Mouse (Mus musculus): ENCODE results near the gene Tenm3. TPM values are rescaled to one million over a fixed set of nuclear protein-coding genes. Genes with fewer than 3 reads are reported as not detected.

Tenm3 gene
- polyA plus RNA-seq, 1 experiment from 2014 or later: 4.7 TPM

DNA sequence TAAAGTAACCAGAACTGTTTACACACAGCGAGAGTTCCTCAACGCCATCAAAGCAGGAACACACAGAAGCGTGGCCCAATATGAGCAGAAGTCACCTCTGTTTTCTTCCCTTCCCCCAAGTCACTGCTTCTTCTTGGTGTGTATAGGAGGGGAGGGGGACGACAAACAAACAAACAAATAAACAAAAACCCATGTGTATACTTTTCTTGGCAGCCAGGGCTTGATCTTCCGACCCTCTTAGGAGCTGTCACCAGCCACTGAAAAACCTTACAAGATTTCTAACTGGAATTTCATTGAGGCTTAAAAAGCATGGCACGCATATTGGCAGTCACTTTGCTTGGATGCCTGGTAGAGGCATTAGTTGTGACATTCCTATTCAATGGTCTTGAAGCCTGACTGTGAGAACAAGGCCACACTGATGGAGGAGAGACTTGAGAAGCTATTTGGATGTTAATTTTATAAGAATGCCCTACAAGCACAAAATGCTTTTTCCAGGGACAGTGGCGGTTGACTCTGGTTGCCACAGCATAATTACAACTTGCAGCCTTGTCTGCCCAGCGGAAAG, 366.3 kb downstream of the Tenm3 start:
- Histone ChIP-seq H3K36me3 (replicated peaks; ENCODE audit: insufficient read depth, low read length) (no peaks in the 10 kb centered on the region), H3K27ac (ENCODE audit: low read depth) (peak overlapping the region; percentile 48; the same call in 1 of the 2 replicates), H3K9ac (replicated peaks) (no peak overlapping the region), H3K4me2 (ENCODE audit: low read depth, low read length) (peak overlapping the region; percentile 40; the same call in 1 of the 2 replicates), H3K4me1 (ENCODE audit: insufficient read depth) (peaks cover 4% of the 10 kb centered on the region), H3K9me3 (ENCODE audit: low read length) (no peaks in the 10 kb centered on the region), H3K4me3 (ENCODE audit: low read depth, low read length) (no peak overlapping the region), H3K27me3 (ENCODE audit: insufficient read depth, low read length) (no peaks in the 10 kb centered on the region)
- TF ChIP-seq CTCF (IDR thresholded peaks at IDR 0.05; ENCODE audit: low read depth) (no peak), EP300 (IDR thresholded peaks at IDR 0.05; ENCODE audit: low read depth) (no peak)
- DNase-seq (no peak), ATAC-seq (peak; percentile 66; the same call in 1 of the 2 replicates)
- WGBS (ENCODE audit: insufficient replicate concordance): 62% methylated on average over 8 of the region's 8 CpGs

DNA sequence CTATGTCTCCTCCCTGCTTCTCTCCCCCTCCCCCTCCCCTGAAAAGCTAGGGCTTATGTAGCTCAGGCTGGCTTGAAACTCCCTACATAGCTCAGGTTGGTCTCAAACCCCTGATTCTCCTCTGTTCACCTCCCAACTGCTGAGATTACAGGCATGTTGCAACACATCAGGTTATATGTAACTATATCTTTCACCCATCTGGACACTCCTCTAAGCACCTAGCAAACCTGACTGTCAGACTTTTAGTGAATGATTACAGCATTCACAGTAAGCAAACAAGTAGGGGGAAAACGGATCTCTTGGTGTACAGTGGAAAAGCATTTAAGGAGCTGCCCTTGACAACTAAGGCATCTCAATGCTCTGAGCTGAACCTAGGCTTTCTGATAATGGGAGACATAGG, 366.9 kb downstream of the Tenm3 start:
- no peaks in the 10 kb centered on the region for H3K36me3 ChIP-seq (replicated peaks; ENCODE audit: insufficient read depth, low read length)
- DNase-seq (no peak), ATAC-seq (peak; percentile 90)
- peak overlapping the region; percentile 40; the same call in 1 of the 2 replicates for H3K4me2 ChIP-seq (ENCODE audit: low read depth, low read length)
- no peak overlapping the region for H3K9ac ChIP-seq (replicated peaks)
- H3K27me3 ChIP-seq (ENCODE audit: insufficient read depth, low read length): no peaks in the 10 kb centered on the region
- H3K9me3 ChIP-seq (ENCODE audit: low read length): no peaks in the 10 kb centered on the region
- no peak overlapping the region for H3K4me3 ChIP-seq (ENCODE audit: low read depth, low read length)
- peak overlapping the region; percentile 48; the same call in 1 of the 2 replicates for H3K27ac ChIP-seq (ENCODE audit: low read depth)
- no peak for TF ChIP-seq CTCF (IDR thresholded peaks at IDR 0.05; ENCODE audit: low read depth)
- TF ChIP-seq EP300 (IDR thresholded peaks at IDR 0.05; ENCODE audit: low read depth): no peak
- 27% methylated on average over 1 of the region's 1 CpGs for WGBS (ENCODE audit: insufficient replicate concordance)
- peaks cover 4% of the 10 kb centered on the region for H3K4me1 ChIP-seq (ENCODE audit: insufficient read depth)

DNA sequence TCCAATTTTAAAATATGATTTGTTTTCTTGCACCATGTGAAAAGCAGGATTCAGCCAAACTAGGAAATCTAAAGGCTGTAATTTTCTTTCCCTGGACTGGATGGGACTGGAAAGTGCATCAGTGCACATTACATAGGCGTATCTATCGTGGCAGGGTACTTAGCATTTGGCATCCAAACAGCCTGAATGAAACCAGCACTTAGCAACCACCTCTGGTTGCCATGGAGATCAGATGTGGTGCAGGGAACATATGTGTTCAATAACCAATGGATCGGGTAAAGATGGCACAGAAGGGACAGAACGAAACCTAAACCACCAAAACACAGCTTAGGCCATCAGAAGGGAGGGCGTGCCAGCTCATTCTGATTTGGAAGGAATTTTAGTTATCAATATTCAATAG, 376.1 kb downstream of the Tenm3 start:
- ATAC-seq: no peak
- Histone ChIP-seq H3K4me3 (ENCODE audit: low read depth, low read length) (no peak overlapping the region), H3K9me3 (ENCODE audit: low read length) (no peaks in the 10 kb centered on the region), H3K27ac (ENCODE audit: low read depth) (no peak overlapping the region), H3K9ac (replicated peaks) (no peak overlapping the region), H3K36me3 (replicated peaks; ENCODE audit: insufficient read depth, low read length) (no peaks in the 10 kb centered on the region), H3K27me3 (ENCODE audit: insufficient read depth, low read length) (no peaks in the 10 kb centered on the region), H3K4me2 (ENCODE audit: low read depth, low read length) (no peak overlapping the region), H3K4me1 (ENCODE audit: insufficient read depth) (no peaks in the 10 kb centered on the region)
- 82% methylated on average over 5 of the region's 5 CpGs for WGBS (ENCODE audit: insufficient replicate concordance)
- TF ChIP-seq CTCF (IDR thresholded peaks at IDR 0.05; ENCODE audit: low read depth): no peak
- TF ChIP-seq EP300 (IDR thresholded peaks at IDR 0.05; ENCODE audit: low read depth): no peak
- DNase-seq: no peak

DNA sequence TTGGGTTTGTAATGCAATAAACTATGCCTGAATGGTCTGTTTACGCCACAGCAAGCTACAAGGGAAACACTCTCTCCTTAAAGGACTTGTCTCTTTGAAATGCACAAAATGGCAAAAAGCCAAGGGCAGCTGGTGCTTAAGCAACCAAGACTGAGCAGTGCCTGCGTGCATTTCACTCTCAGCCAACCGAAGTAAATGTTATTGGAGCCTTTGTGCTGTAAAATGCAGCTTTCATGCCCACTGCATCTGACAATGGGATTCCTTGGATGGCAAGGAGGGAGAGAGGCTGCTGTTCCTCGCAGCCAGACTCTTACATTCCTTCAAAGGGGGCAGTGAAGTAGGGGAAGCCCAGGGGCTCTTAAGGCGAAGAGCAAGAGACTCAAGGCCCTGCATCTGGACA, 385.4 kb downstream of the Tenm3 start:
- WGBS (ENCODE audit: insufficient replicate concordance): 52% methylated on average over 5 of the region's 5 CpGs
- no peaks in the 10 kb centered on the region for H3K4me1 ChIP-seq (ENCODE audit: insufficient read depth)
- H3K9ac ChIP-seq (replicated peaks): no peak overlapping the region
- no peak overlapping the region for H3K27ac ChIP-seq (ENCODE audit: low read depth)
- H3K4me2 ChIP-seq (ENCODE audit: low read depth, low read length): no peak overlapping the region
- H3K4me3 ChIP-seq (ENCODE audit: low read depth, low read length): no peak overlapping the region
- no peak for ATAC-seq
- no peak for DNase-seq
- H3K9me3 ChIP-seq (ENCODE audit: low read length): no peaks in the 10 kb centered on the region
- H3K27me3 ChIP-seq (ENCODE audit: insufficient read depth, low read length): no peaks in the 10 kb centered on the region
- no peaks in the 10 kb centered on the region for H3K36me3 ChIP-seq (replicated peaks; ENCODE audit: insufficient read depth, low read length)
- TF ChIP-seq CTCF (IDR thresholded peaks at IDR 0.05; ENCODE audit: low read depth) (no peak), EP300 (IDR thresholded peaks at IDR 0.05; ENCODE audit: low read depth) (no peak)

DNA sequence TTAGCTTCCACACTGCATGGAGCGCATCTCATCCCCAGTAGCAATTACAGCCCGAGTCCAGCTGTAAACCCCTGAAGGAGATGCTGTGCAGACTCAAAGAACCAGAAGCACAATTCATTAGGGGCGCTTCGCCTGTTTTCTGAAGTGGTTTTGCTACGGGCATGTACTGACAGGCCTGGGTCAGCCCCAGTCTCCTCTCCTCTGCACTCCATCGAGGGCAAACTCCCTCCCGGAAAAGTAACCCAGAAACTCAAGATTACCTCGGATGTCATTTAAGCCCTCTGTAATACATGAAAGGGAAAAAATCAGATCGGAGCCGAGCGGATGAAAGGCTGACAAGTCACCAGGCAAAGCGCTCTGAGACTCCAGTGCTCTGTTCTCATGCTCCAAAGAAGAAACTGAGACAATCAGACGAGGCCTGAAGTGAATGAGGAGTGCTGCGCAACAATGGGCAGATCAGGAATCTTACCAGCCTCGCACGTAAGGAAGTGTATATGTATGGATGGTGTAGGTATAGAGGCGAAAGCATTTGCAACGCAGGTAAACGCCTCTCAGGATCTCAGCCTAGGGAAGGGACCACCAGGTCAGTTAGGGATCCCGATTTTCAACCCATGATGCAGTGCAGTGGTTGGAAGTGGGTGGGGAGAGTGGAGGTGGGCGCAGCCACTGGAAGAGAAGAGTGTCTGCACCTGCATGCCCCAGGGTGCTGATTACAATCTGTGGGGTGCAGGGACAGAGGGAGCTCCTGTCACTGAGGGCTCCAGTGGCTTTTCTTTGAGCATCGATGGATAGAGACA, 387.2 kb downstream of the Tenm3 start:
- Histone ChIP-seq H3K4me3 (ENCODE audit: low read depth, low read length) (no peak overlapping the region), H3K36me3 (replicated peaks; ENCODE audit: insufficient read depth, low read length) (no peaks in the 10 kb centered on the region), H3K9ac (replicated peaks) (no peak overlapping the region), H3K27me3 (ENCODE audit: insufficient read depth, low read length) (no peaks in the 10 kb centered on the region), H3K4me1 (ENCODE audit: insufficient read depth) (no peaks in the 10 kb centered on the region), H3K9me3 (ENCODE audit: low read length) (no peaks in the 10 kb centered on the region), H3K27ac (ENCODE audit: low read depth) (no peak overlapping the region), H3K4me2 (ENCODE audit: low read depth, low read length) (no peak overlapping the region)
- ATAC-seq (no peak), DNase-seq (no peak)
- WGBS (ENCODE audit: insufficient replicate concordance): 63% methylated on average over 22 of the region's 22 CpGs
- TF ChIP-seq EP300 (IDR thresholded peaks at IDR 0.05; ENCODE audit: low read depth) (no peak), CTCF (IDR thresholded peaks at IDR 0.05; ENCODE audit: low read depth) (no peak)

DNA sequence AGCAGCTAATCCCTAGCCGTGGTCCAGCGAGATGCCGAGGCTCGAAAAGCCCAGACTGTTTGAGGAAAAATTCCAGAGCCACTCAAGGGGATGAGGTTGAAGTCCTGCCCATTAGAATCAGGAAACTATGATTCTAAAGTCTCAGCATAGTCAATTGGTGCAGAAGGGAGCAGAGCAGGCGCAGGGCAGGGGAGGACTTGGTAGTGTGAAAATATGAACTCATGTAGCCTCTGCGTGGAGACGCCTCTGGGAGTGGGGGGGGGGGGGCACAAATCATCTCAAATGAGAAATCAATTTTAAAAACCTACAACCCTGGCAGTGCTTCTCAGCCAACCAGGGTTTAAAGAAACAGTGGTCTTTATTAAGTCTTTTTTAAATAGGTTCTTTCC, 392.5 kb downstream of the Tenm3 start:
- Histone ChIP-seq H3K4me3 (ENCODE audit: low read depth, low read length) (no peak overlapping the region), H3K4me1 (ENCODE audit: insufficient read depth) (no peaks in the 10 kb centered on the region), H3K4me2 (ENCODE audit: low read depth, low read length) (no peak overlapping the region), H3K27me3 (ENCODE audit: insufficient read depth, low read length) (no peaks in the 10 kb centered on the region), H3K27ac (ENCODE audit: low read depth) (no peak overlapping the region), H3K9me3 (ENCODE audit: low read length) (no peaks in the 10 kb centered on the region), H3K9ac (replicated peaks) (no peak overlapping the region), H3K36me3 (replicated peaks; ENCODE audit: insufficient read depth, low read length) (no peaks in the 10 kb centered on the region)
- WGBS (ENCODE audit: insufficient replicate concordance): 71% methylated on average over 7 of the region's 7 CpGs
- DNase-seq: no peak
- no peak for ATAC-seq
- TF ChIP-seq EP300 (IDR thresholded peaks at IDR 0.05; ENCODE audit: low read depth): no peak
- TF ChIP-seq CTCF (IDR thresholded peaks at IDR 0.05; ENCODE audit: low read depth): no peak

Data from liver, postnatal 0 days (tissue).